Mouse (Mus musculus): ENCODE results near the gene Abca14. TPM values are rescaled to one million over a fixed set of nuclear protein-coding genes. Genes with fewer than 3 reads are reported as not detected.
A peak's percentile ranks its signal among the peaks of the same experiment; 100 is the strongest.

The Abca14 gene
- polyA plus RNA-seq (2015; fragmentation: Nextera tagmentation; extraction: Ambion mirVana): 0.13 TPM in 1 of 2 replicates, not detected in the other

- Histone ChIP-seq H3K9me3 (no peaks in the 10 kb centered on the region), H3K9ac (no peak within 1 kb of the TSS), H3K4me3 (replicated peaks) (no peak within 1 kb of the TSS), H3K4me1 (replicated peaks) (peaks cover 6% of the 10 kb centered on the region; the same call in 1 of the 2 replicates), H3K27me3 (replicated peaks) (peaks cover 17% of the 10 kb centered on the region), H3K27ac (no peak within 1 kb of the TSS), H3K4me2 (replicated peaks) (no peak within 1 kb of the TSS; the same call in 1 of the 2 replicates), H3K36me3 (no peaks in the 10 kb centered on the region)
- ATAC-seq: peak; percentile 90
- WGBS: 7% methylated on average over 26 of the region's 26 CpGs
Measured at GRCm38 (mm10) chr7:120203789-120204188, at the start of gene Abca14. Gene Abca14, plus strand, starts transcription at chr7:120203961.

- H3K9ac ChIP-seq: no peak overlapping the region
- no peak for ATAC-seq
- no peaks in the 10 kb centered on the region for H3K27me3 ChIP-seq (replicated peaks)
- WGBS: 55% methylated on average over 2 of the region's 2 CpGs
- H3K4me2 ChIP-seq (replicated peaks): no peak overlapping the region
- H3K36me3 ChIP-seq: no peaks in the 10 kb centered on the region
- H3K4me3 ChIP-seq (replicated peaks): no peak overlapping the region
- no peaks in the 10 kb centered on the region for H3K9me3 ChIP-seq
- H3K27ac ChIP-seq: no peak overlapping the region
- no peaks in the 10 kb centered on the region for H3K4me1 ChIP-seq (replicated peaks)
Measured at GRCm38 (mm10) chr7:120156841-120157409, 46.8 kb upstream of the Abca14 start.

GRCm38 (mm10) chr7:120157575-120158061 is 46.1 kb upstream of the Abca14 start:
- H3K4me3 ChIP-seq (replicated peaks): no peak overlapping the region
- no peak overlapping the region for H3K4me2 ChIP-seq (replicated peaks)
- ATAC-seq: no peak
- no peak overlapping the region; the same call in 1 of the 2 replicates for H3K27ac ChIP-seq
- no peaks in the 10 kb centered on the region for H3K36me3 ChIP-seq
- H3K9me3 ChIP-seq: no peaks in the 10 kb centered on the region
- no peak overlapping the region for H3K9ac ChIP-seq
- 65% methylated on average over 5 of the region's 5 CpGs for WGBS
- no peaks in the 10 kb centered on the region for H3K27me3 ChIP-seq (replicated peaks)
- no peaks in the 10 kb centered on the region for H3K4me1 ChIP-seq (replicated peaks)

- H3K4me1 ChIP-seq (replicated peaks): no peaks in the 10 kb centered on the region
- H3K36me3 ChIP-seq: no peaks in the 10 kb centered on the region
- H3K4me3 ChIP-seq (replicated peaks): no peak overlapping the region
- H3K27ac ChIP-seq: peak overlapping the region; percentile 66
- no peaks in the 10 kb centered on the region for H3K27me3 ChIP-seq (replicated peaks)
- no peaks in the 10 kb centered on the region for H3K9me3 ChIP-seq
- H3K4me2 ChIP-seq (replicated peaks): no peak overlapping the region
- H3K9ac ChIP-seq: no peak overlapping the region
- WGBS: 25% methylated on average over 4 of the region's 4 CpGs
- peak; percentile 98 for ATAC-seq
Measured at GRCm38 (mm10) chr7:120158121-120158613, 45.6 kb upstream of the Abca14 start.

GRCm38 (mm10) chr7:120163581-120164251 is 40.0 kb upstream of the Abca14 start:
- Histone ChIP-seq H3K27me3 (replicated peaks) (no peaks in the 10 kb centered on the region), H3K4me1 (replicated peaks) (no peaks in the 10 kb centered on the region), H3K27ac (no peak overlapping the region), H3K4me3 (replicated peaks) (no peak overlapping the region), H3K36me3 (no peaks in the 10 kb centered on the region), H3K9ac (no peak overlapping the region), H3K9me3 (no peaks in the 10 kb centered on the region), H3K4me2 (replicated peaks) (no peak overlapping the region)
- 85% methylated on average over 11 of the region's 11 CpGs for WGBS
- no peak for ATAC-seq

- ATAC-seq: no peak
Measured at GRCm38 (mm10) chr7:120172188-120172700, 31.5 kb upstream of the Abca14 start.

GRCm38 (mm10) chr7:120173603-120174244 is 30.0 kb upstream of the Abca14 start, which contains the start of gene Anks4b:
Gene Anks4b, plus strand, starts transcription at chr7:120173858.
- peak within 1 kb of the TSS; percentile 46 for H3K4me2 ChIP-seq (replicated peaks)
- 57% methylated on average over 10 of the region's 10 CpGs for WGBS
- peak within 1 kb of the TSS; percentile 31 for H3K9ac ChIP-seq
- H3K9me3 ChIP-seq: no peaks in the 10 kb centered on the region
- peak within 1 kb of the TSS; percentile 61 for H3K27ac ChIP-seq
- H3K4me3 ChIP-seq (replicated peaks): peak within 1 kb of the TSS; percentile 33
- no peaks in the 10 kb centered on the region for H3K4me1 ChIP-seq (replicated peaks)
- no peaks in the 10 kb centered on the region for H3K27me3 ChIP-seq (replicated peaks)
- no peaks in the 10 kb centered on the region for H3K36me3 ChIP-seq
- peak; percentile 96 for ATAC-seq

More at GRCm38 (mm10) chr7:120172188-120172700, 31.5 kb upstream of the Abca14 start:
- Histone ChIP-seq H3K27me3 (replicated peaks) (no peaks in the 10 kb centered on the region), H3K9ac (no peak overlapping the region), H3K4me3 (replicated peaks) (no peak overlapping the region), H3K4me1 (replicated peaks) (no peaks in the 10 kb centered on the region), H3K4me2 (replicated peaks) (no peak overlapping the region), H3K36me3 (no peaks in the 10 kb centered on the region), H3K27ac (no peak overlapping the region), H3K9me3 (no peaks in the 10 kb centered on the region)
- 86% methylated on average over 1 of the region's 1 CpGs for WGBS

GRCm38 (mm10) chr7:120174723-120175504 is 28.8 kb upstream of the Abca14 start:
- Histone ChIP-seq H3K27me3 (replicated peaks) (no peaks in the 10 kb centered on the region), H3K36me3 (no peaks in the 10 kb centered on the region), H3K4me2 (replicated peaks) (peak overlapping the region; percentile 46), H3K4me3 (replicated peaks) (peak overlapping the region; percentile 33), H3K4me1 (replicated peaks) (no peaks in the 10 kb centered on the region), H3K27ac (peak overlapping the region; percentile 61), H3K9ac (peak overlapping the region; percentile 21; the same call in 1 of the 2 replicates), H3K9me3 (no peaks in the 10 kb centered on the region)
- whole genome bisulfite sequencing: 61% methylated on average over 11 of the region's 11 CpGs
- ATAC-seq: peak; percentile 67

- Histone ChIP-seq H3K27me3 (replicated peaks) (no peaks in the 10 kb centered on the region), H3K9me3 (no peaks in the 10 kb centered on the region), H3K36me3 (no peaks in the 10 kb centered on the region), H3K4me2 (replicated peaks) (no peak overlapping the region), H3K4me1 (replicated peaks) (no peaks in the 10 kb centered on the region), H3K27ac (no peak overlapping the region), H3K9ac (no peak overlapping the region), H3K4me3 (replicated peaks) (no peak overlapping the region)
- no peak for ATAC-seq
- WGBS: 79% methylated on average over 3 of the region's 3 CpGs
Measured at GRCm38 (mm10) chr7:120177611-120178010, 26.1 kb upstream of the Abca14 start.

GRCm38 (mm10) chr7:120178935-120179334 is 24.8 kb upstream of the Abca14 start:
- Histone ChIP-seq H3K27me3 (replicated peaks) (no peaks in the 10 kb centered on the region), H3K4me2 (replicated peaks) (no peak overlapping the region), H3K4me1 (replicated peaks) (no peaks in the 10 kb centered on the region), H3K9me3 (no peaks in the 10 kb centered on the region), H3K36me3 (no peaks in the 10 kb centered on the region), H3K4me3 (replicated peaks) (no peak overlapping the region), H3K9ac (no peak overlapping the region), H3K27ac (no peak overlapping the region)
- 21% methylated on average over 2 of the region's 2 CpGs for WGBS
- no peak for ATAC-seq

GRCm38 (mm10) chr7:120180547-120180946 is 23.2 kb upstream of the Abca14 start:
- Histone ChIP-seq H3K36me3 (no peaks in the 10 kb centered on the region), H3K9ac (no peak overlapping the region), H3K27ac (no peak overlapping the region), H3K4me2 (replicated peaks) (no peak overlapping the region), H3K9me3 (no peaks in the 10 kb centered on the region), H3K4me3 (replicated peaks) (no peak overlapping the region), H3K4me1 (replicated peaks) (no peaks in the 10 kb centered on the region), H3K27me3 (replicated peaks) (no peaks in the 10 kb centered on the region)
- 77% methylated on average over 5 of the region's 5 CpGs for whole genome bisulfite sequencing
- no peak; the same call in 1 of the 2 replicates for ATAC-seq
